Mouse (Mus musculus): ENCODE measurements at regions not wholly inside any gene's neighbourhood (a gene's known extent, or its start where the extent isn't known, plus 50 kb on each side); places are given as distances from the start of the nearest gene placed in this dataset.

GRCm38 (mm10) chr2:109619676-109620075 lies 54.8 kb upstream of the Bdnf start:
- TF ChIP-seq CTCF (IDR thresholded peaks at IDR 0.05; ENCODE audit: borderline replicate concordance, extremely low read depth, insufficient read depth, insufficient read length) = no peak
- TF ChIP-seq POLR2A (IDR thresholded peaks at IDR 0.05; ENCODE audit: borderline replicate concordance, extremely low read depth, insufficient read depth, insufficient read length, poor library complexity, severe bottlenecking) = no peak

Data from brain, embryonic 14.5 days (tissue).